Mouse (Mus musculus) liver, embryonic 14.5 days (tissue): Measurements from ENCODE around the gene Zbtb4.

ENCODE experiments used
- CTCF ChIP-seq: IDR thresholded peaks from 2 replicates; pipeline ENCODE4 v1.5.1; 2016; ENCODE audit warnings: antibody characterized with exemption, low read depth, control low read depth
- EP300 ChIP-seq: IDR thresholded peaks from 2 replicates; pipeline ENCODE4 v1.6.1; 2016; ENCODE audit warnings: antibody characterized with exemption, low read depth

- TF ChIP-seq CTCF (no peak), EP300 (no peak)
These were observed 10.0 kb downstream of the Zbtb4 start for GRCm38 (mm10) chr11:69775716-69776115.
